Mouse (Mus musculus) liver, embryonic 14.5 days (tissue): ENCODE data around the gene Prkcb. TPM values are rescaled to one million over a fixed set of nuclear protein-coding genes. Genes with fewer than 3 reads are reported as not detected.

Source experiments
- ATAC-seq: fragments of 200-750 bp; cut with Nextera tagmentation; 2 replicates; pipeline ENCODE4 v1.8.0; 2017; ENCODE audit warnings: moderate number of reproducible peaks, mild to moderate bottlenecking, moderate library complexity; ENCODE audit not compliant: insufficient read depth
- DNase-seq, 3 experiments: peaks; one replicate each; pipeline ENCODE4 v3.0.0-alpha.2; 2012 to 2013; ENCODE audit warnings: low read depth in 3 of 3, low spot score in 3 of 3
- H3K27ac ChIP-seq: fragments of 300-500 bp; sonication (generic); 2 replicates; pipeline ENCODE4 v1.5.1; 2014; ENCODE audit warnings: moderate library complexity, mild to moderate bottlenecking, control low read depth, inconsistent platforms
- H3K27me3 ChIP-seq: fragments of 300-500 bp; sonication (generic); 2 replicates; pipeline ENCODE4 v1.6.1; 2014; ENCODE audit warnings: mild to moderate bottlenecking, low read length, moderate library complexity; ENCODE audit not compliant: control insufficient read depth, insufficient read depth
- H3K36me3 ChIP-seq: fragments of 300-500 bp; sonication (generic); replicated peaks from 2 replicates; pipeline ENCODE4 v1.6.1; 2014; ENCODE audit warnings: low read depth; ENCODE audit not compliant: control insufficient read depth, insufficient read depth
- H3K4me1 ChIP-seq, 2 experiments: fragments of 200-500 bp in 1 of 2; fragments of 300-500 bp in 1 of 2; sonication (generic) in 1 of 2; replicated peaks; 2 replicates each; pipeline ENCODE4 v1.6.1; 2012 to 2014; ENCODE audit warnings: antibody characterized with exemption in 1 of 2, inconsistent platforms in 1 of 2, low read length in 1 of 2; ENCODE audit not compliant: control insufficient read depth in 2 of 2, insufficient read depth in 2 of 2
- H3K4me2 ChIP-seq: fragments of 300-500 bp; sonication (generic); 2 replicates; pipeline ENCODE4 v1.6.1; 2014; ENCODE audit warnings: low read depth, mild to moderate bottlenecking, control low read depth, moderate library complexity
- H3K4me3 ChIP-seq, 2 experiments: fragments of 200-500 bp in 1 of 2; fragments of 300-500 bp in 1 of 2; sonication (generic) in 1 of 2; 2 replicates each; pipeline ENCODE4 v1.5.1; 2012 to 2014; ENCODE audit warnings: low read depth in 2 of 2, low read length in 2 of 2, mild to moderate bottlenecking in 2 of 2, control low read depth in 1 of 2, inconsistent platforms in 1 of 2, moderate library complexity in 1 of 2; ENCODE audit not compliant: insufficient read depth in 1 of 2
- H3K9ac ChIP-seq: fragments of 300-500 bp; sonication (generic); replicated peaks from 2 replicates; pipeline ENCODE4 v1.6.1; 2014; ENCODE audit warnings: mild to moderate bottlenecking, control low read depth, moderate library complexity
- H3K9me3 ChIP-seq: fragments of 300-500 bp; sonication (generic); 2 replicates; pipeline ENCODE4 v1.6.1; 2016; ENCODE audit warnings: low read length, mixed read lengths; ENCODE audit not compliant: control insufficient read depth
- CTCF ChIP-seq: IDR thresholded peaks from 2 replicates; pipeline ENCODE4 v1.5.1; 2016; ENCODE audit warnings: antibody characterized with exemption, low read depth, control low read depth
- EP300 ChIP-seq: IDR thresholded peaks from 2 replicates; pipeline ENCODE4 v1.6.1; 2016; ENCODE audit warnings: antibody characterized with exemption, low read depth
- WGBS: fragments of 180-500 bp; shearing (Covaris S2); extraction: QIAGEN DNeasy Blood & Tissue Kit; methylation state at CpG from one replicate; pipeline ENCODE4 v1.1.7; 2014; ENCODE audit not compliant: insufficient replicate concordance; 5-methylcytosine and 5-hydroxymethylcytosine counted together
- polyA plus RNA-seq, 2 experiments: library from polyadenylated mRNA; depleted of rRNA in 1 of 2; stranded (reverse) in 1 of 2; unstranded in 1 of 2; fragments of >200 nt; fragmentation: Nextera tagmentation in 1 of 2; extraction: Ambion mirVana in 1 of 2; gene quantifications; 2 replicates each; pipeline versions ENCODE4 v1.2.1 to v1.2.3; 2012 to 2014

Gene Prkcb
- polyA plus RNA-seq, 2 experiments, result 1.6 to 2.3 TPM

GRCm38 (mm10) chr7:122328466-122328865 is 39.9 kb downstream of the Prkcb start:
- no peaks in the 10 kb centered on the region for H3K4me1 ChIP-seq
- WGBS, result 48% methylated on average over 5 of the region's 5 CpGs
- H3K36me3 ChIP-seq, result no peaks in the 10 kb centered on the region
- no peak overlapping the region for H3K4me3 ChIP-seq
- H3K27me3 ChIP-seq, result no peaks in the 10 kb centered on the region
- ATAC-seq (no peak), DNase-seq (no peak)
- TF ChIP-seq CTCF (no peak), EP300 (no peak)
- H3K9me3 ChIP-seq, result no peaks in the 10 kb centered on the region
- H3K27ac ChIP-seq, result no peak overlapping the region
- H3K9ac ChIP-seq, result no peak overlapping the region
- H3K4me2 ChIP-seq, result no peak overlapping the region

- Histone ChIP-seq H3K4me2 (no peak overlapping the region), H3K4me3 (no peak overlapping the region), H3K27ac (no peak overlapping the region), H3K9me3 (no peaks in the 10 kb centered on the region), H3K36me3 (no peaks in the 10 kb centered on the region), H3K4me1 (no peaks in the 10 kb centered on the region), H3K27me3 (no peaks in the 10 kb centered on the region), H3K9ac (no peak overlapping the region)
- TF ChIP-seq EP300, result no peak
- TF ChIP-seq CTCF, result no peak
- WGBS, result 38% methylated on average over 4 of the region's 4 CpGs
- no peak for DNase-seq
- ATAC-seq, result no peak
Observed at GRCm38 (mm10) chr7:122329588-122329987, 41.0 kb downstream of the Prkcb start.

DNA sequence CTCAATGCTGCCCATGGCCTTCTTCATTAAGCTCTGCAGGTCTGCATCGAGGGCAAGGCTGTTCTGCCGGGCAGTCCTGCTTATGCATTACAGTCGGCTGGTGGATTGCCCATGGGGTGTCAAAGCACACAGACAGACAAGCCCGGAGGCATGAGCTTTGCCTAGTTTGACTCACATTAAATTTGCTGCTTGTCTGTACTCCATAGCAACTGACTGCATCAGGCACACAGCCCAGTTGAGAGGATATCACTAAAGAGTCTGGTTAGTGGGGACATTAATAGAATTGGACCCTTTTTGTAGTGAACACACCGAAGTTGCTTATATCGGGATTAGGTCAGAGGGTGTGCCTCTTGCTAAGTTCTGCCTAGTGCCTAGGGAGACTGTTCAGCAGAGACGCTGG is 45.1 kb downstream of the Prkcb start:
- ATAC-seq, result no peak
- Histone ChIP-seq H3K4me2 (no peak overlapping the region), H3K4me3 (no peak overlapping the region), H3K4me1 (no peaks in the 10 kb centered on the region), H3K27ac (no peak overlapping the region), H3K27me3 (no peaks in the 10 kb centered on the region), H3K9ac (no peak overlapping the region), H3K9me3 (no peaks in the 10 kb centered on the region), H3K36me3 (no peaks in the 10 kb centered on the region)
- 66% methylated on average over 7 of the region's 7 CpGs for WGBS
- no peak for DNase-seq
- TF ChIP-seq CTCF, result no peak
- no peak for TF ChIP-seq EP300

- no peaks in the 10 kb centered on the region for H3K9me3 ChIP-seq
- H3K4me3 ChIP-seq, result no peak overlapping the region
- no peak overlapping the region for H3K4me2 ChIP-seq
- H3K36me3 ChIP-seq, result no peaks in the 10 kb centered on the region
- no peaks in the 10 kb centered on the region for H3K4me1 ChIP-seq
- DNase-seq, result no peak
- H3K27me3 ChIP-seq, result no peaks in the 10 kb centered on the region
- 72% methylated on average over 3 of the region's 3 CpGs for WGBS
- H3K27ac ChIP-seq, result no peak overlapping the region
- TF ChIP-seq CTCF (no peak), EP300 (no peak)
- H3K9ac ChIP-seq, result no peak overlapping the region
- ATAC-seq, result no peak
Observed at GRCm38 (mm10) chr7:122337302-122337701, 48.8 kb downstream of the Prkcb start.

- Histone ChIP-seq H3K9ac (no peak overlapping the region), H3K9me3 (no peaks in the 10 kb centered on the region), H3K27ac (no peak overlapping the region), H3K36me3 (no peaks in the 10 kb centered on the region), H3K27me3 (no peaks in the 10 kb centered on the region), H3K4me2 (no peak overlapping the region), H3K4me1 (no peaks in the 10 kb centered on the region), H3K4me3 (no peak overlapping the region)
- WGBS, result 74% methylated on average over 3 of the region's 3 CpGs
- TF ChIP-seq CTCF (no peak), EP300 (no peak)
- DNase-seq, result no peak
- ATAC-seq, result no peak
Observed at GRCm38 (mm10) chr7:122338055-122338454, 49.5 kb downstream of the Prkcb start.

- no peaks in the 10 kb centered on the region for H3K9me3 ChIP-seq
- 52% methylated on average over 2 of the region's 2 CpGs for WGBS
- H3K9ac ChIP-seq, result no peak overlapping the region
- H3K36me3 ChIP-seq, result no peaks in the 10 kb centered on the region
- no peak overlapping the region for H3K4me2 ChIP-seq
- no peak overlapping the region for H3K4me3 ChIP-seq
- no peak for ATAC-seq
- H3K4me1 ChIP-seq, result no peaks in the 10 kb centered on the region
- no peak for TF ChIP-seq CTCF
- TF ChIP-seq EP300, result no peak
- DNase-seq, result no peak
- H3K27ac ChIP-seq, result no peak overlapping the region
- H3K27me3 ChIP-seq, result no peaks in the 10 kb centered on the region
Observed at GRCm38 (mm10) chr7:122339476-122339875, 50.9 kb downstream of the Prkcb start.
